In genomic region chr13:24684503-24684902, GRCm38 (mm10) we compare ENCODE assay signal across 35 mouse cellular contexts. TPM values are rescaled to one million over a fixed set of nuclear protein-coding genes. Genes with fewer than 3 reads are reported as not detected.
DNase-seq lines count a peak whose midpoint lies in the region; ATAC-seq and TF ChIP-seq lines count a peak whose summit lies in the region.
"Had no signal": no experiment of that assay in that cellular context is flagged by ENCODE, and none has a peak within 500 bp of the region (broad histone marks: within the 10 kb centered on the region; RNA-seq: fewer than 3 reads in every experiment).

No protein-coding gene starts in this region.

- ATAC-seq in megakaryocyte progenitor cell, adult 5-6 weeks (replicated peaks; ENCODE audit: poor library complexity): peak; percentile 80
- ATAC-seq in forebrain, embryonic 12.5 days (ENCODE audit: low FRiP score): no peak
- ATAC-seq: hindbrain, embryonic 16.5 days; intestine, embryonic 16.5 days had no signal

- H3K27ac ChIP-seq in forebrain, embryonic 12.5 days: no peak overlapping the region
- H3K27ac ChIP-seq: hindbrain, embryonic 10.5 days; limb, embryonic 13.5 days; liver, embryonic 13.5 days; lung, embryonic 15.5 days; neural tube, embryonic 12.5 days had no signal

- H3K36me3 ChIP-seq in splenic B cell, adult 2 months (ENCODE audit: control insufficient read depth, insufficient read depth, low read length, poor library complexity, severe bottlenecking): peaks cover 43% of the 10 kb centered on the region
- H3K36me3 ChIP-seq in forebrain, embryonic 12.5 days (replicated peaks): no peaks in the 10 kb centered on the region
- H3K36me3 ChIP-seq: hindbrain, embryonic 10.5 days; limb, embryonic 13.5 days; liver, embryonic 13.5 days; lung, embryonic 15.5 days; neural tube, embryonic 12.5 days had no signal

- 50% methylated on average over 2 of the region's 2 CpGs for WGBS in lung, adult 2 months
- 82% methylated on average over 2 of the region's 2 CpGs for WGBS in forebrain, embryonic 12.5 days

- H3K4me1 ChIP-seq in lung, adult 2 months (ENCODE audit: control insufficient read depth, insufficient read depth, low read length): no peaks in the 10 kb centered on the region
- H3K4me1 ChIP-seq in forebrain, embryonic 12.5 days: peaks cover 13% of the 10 kb centered on the region

- H3K4me3 ChIP-seq in lung, adult 2 months (replicated peaks; ENCODE audit: extremely low read depth, low read depth, low read length): no peak overlapping the region
- no peak overlapping the region for H3K4me3 ChIP-seq in forebrain, embryonic 12.5 days (replicated peaks)
- H3K4me3 ChIP-seq: hindbrain, embryonic 10.5 days; limb, embryonic 13.5 days; liver, embryonic 13.5 days; lung, embryonic 15.5 days; neural tube, embryonic 12.5 days had no signal

- no peak overlapping the region for H3K9ac ChIP-seq in forebrain, embryonic 12.5 days
- H3K9ac ChIP-seq: limb, embryonic 13.5 days; liver, embryonic 13.5 days; lung, embryonic 15.5 days; neural tube, embryonic 12.5 days had no signal

- TF ChIP-seq CTCF in lung, adult 2 months (IDR thresholded peaks at IDR 0.05; ENCODE audit: insufficient read depth, low read length): no peak

- no peaks in the 10 kb centered on the region for H3K27me3 ChIP-seq in splenic B cell, adult 2 months (ENCODE audit: control insufficient read depth, insufficient read depth, low read length, poor library complexity, severe bottlenecking)
- peaks cover 10% of the 10 kb centered on the region; the same call in 1 of the 2 replicates for H3K27me3 ChIP-seq in forebrain, embryonic 12.5 days
- H3K27me3 ChIP-seq: limb, embryonic 13.5 days; liver, embryonic 13.5 days; lung, embryonic 15.5 days; neural tube, embryonic 12.5 days had no signal

- no peak for TF ChIP-seq POLR2A in lung, adult 2 months (IDR thresholded peaks at IDR 0.05; ENCODE audit: borderline replicate concordance, extremely low read depth, low read depth, low read length)

- H3K9me3 ChIP-seq in forebrain, embryonic 12.5 days: no peaks in the 10 kb centered on the region
- H3K9me3 ChIP-seq: hindbrain, embryonic 10.5 days; limb, embryonic 13.5 days; liver, embryonic 13.5 days; lung, embryonic 15.5 days; neural tube, embryonic 12.5 days had no signal

- no peak overlapping the region for H3K4me2 ChIP-seq in forebrain, embryonic 12.5 days
- H3K4me2 ChIP-seq: heart, embryonic 11.5 days; limb, embryonic 13.5 days; liver, embryonic 13.5 days; lung, embryonic 15.5 days; midbrain, embryonic 11.5 days; neural tube, embryonic 12.5 days had no signal

- peak; percentile 30 for DNase-seq in lung, postnatal 36 days
- DNase-seq in lung, adult 2 months: no peak
- DNase-seq in c-Kit-positive CD71-negative TER-119-negative erythroid progenitor cells, embryonic 14.5 days (ENCODE audit: low read depth): peak; percentile 23
- DNase-seq in splenic B cell, adult 2 months (ENCODE audit: low read depth, low spot score): peak; percentile 48
- DNase-seq in left cerebral cortex, adult 18-20 months (ENCODE audit: low spot score in 2 of 2): no peak
- DNase-seq in left cerebral cortex, adult 9 months (ENCODE audit: low spot score in 2 of 2): no peak
- DNase-seq: adrenal gland, postnatal 25 days; cerebellum, adult 11 months; cerebellum, adult 9-11 months; gastrocnemius, postnatal 10 days; heart, adult 11 months; liver, embryonic 13.5 days; retina, postnatal 1 day; right cerebral cortex, postnatal 25 days; thymus, adult 18-20 months; thymus, postnatal 36 days had no signal

RNA-seq across cellular contexts. Expression of gene Armh2, which starts 56.5 kb away (rescaled TPM):
- not detected in 2 replicates for polyA plus RNA-seq in lung, adult 2 months (2012; rRNA removed)
- total RNA-seq in megakaryocyte progenitor cell, adult 5-6 weeks (2015): not detected in 2 replicates
- not detected in 2 replicates for total RNA-seq in megakaryocyte progenitor cell, adult 5-6 weeks (2017)
- not detected for total RNA-seq in left cerebral cortex, adult 18-20 months (2021)
- not detected in 2 replicates for polyA plus RNA-seq in forebrain, embryonic 12.5 days (2016; fragmentation: Nextera tagmentation; extraction: Ambion mirVana)
- total RNA-seq: adrenal gland, postnatal 25 days; gastrocnemius, postnatal 10 days; layer of hippocampus, postnatal 14 days; left cerebral cortex, postnatal 10 days had no signal
- polyA plus RNA-seq: embryonic facial prominence, embryonic 11.5 days; forebrain, embryonic 11.5 days; heart, embryonic 11.5 days; heart, postnatal 0 days; hindbrain, embryonic 10.5 days; hindbrain, embryonic 16.5 days; intestine, embryonic 16.5 days; kidney, embryonic 16.5 days; large intestine, adult 2 months; limb, embryonic 13.5 days; liver, embryonic 13.5 days; lung, embryonic 15.5 days; neural tube, embryonic 12.5 days; spleen, adult 2 months; stomach, embryonic 16.5 days had no signal

Comparison
In these comparisons a context has a peak if more than half of its experiments do, and no peak if none do; other contexts are left out.
1. DNase-seq: peak in lung, postnatal 36 days (single experiment), c-Kit-positive CD71-negative TER-119-negative erythroid progenitor cells, embryonic 14.5 days (single experiment) and splenic B cell, adult 2 months (single experiment); none in lung, adult 2 months (single experiment), left cerebral cortex, adult 18-20 months (0 of 2) and left cerebral cortex, adult 9 months (0 of 2).